Mouse (Mus musculus) lung, embryonic 15.5 days (tissue): Measurements from ENCODE around the gene Ksr1. TPM values are rescaled to one million over a fixed set of nuclear protein-coding genes. Genes with fewer than 3 reads are reported as not detected.

Experiments used
- ATAC-seq: fragments of 200-750 bp; cut with Nextera tagmentation; 2 replicates; pipeline ENCODE4 v1.8.0; 2017; ENCODE audit warnings: moderate number of reproducible peaks, borderline replicate concordance; ENCODE audit not compliant: low FRiP score, low TSS enrichment; ENCODE audit errors: extremely low read depth
- H3K27ac ChIP-seq: fragments of 300-500 bp; sonication (generic); 2 replicates; pipeline ENCODE4 v1.5.1; 2015; ENCODE audit warnings: moderate library complexity, mild to moderate bottlenecking, inconsistent platforms
- H3K27me3 ChIP-seq: fragments of 300-500 bp; sonication (generic); 2 replicates; pipeline ENCODE4 v1.6.1; 2015; ENCODE audit warnings: inconsistent platforms
- H3K36me3 ChIP-seq: fragments of 300-500 bp; sonication (generic); 2 replicates; pipeline ENCODE4 v1.6.1; 2015; ENCODE audit warnings: inconsistent platforms
- H3K4me1 ChIP-seq: fragments of 300-500 bp; sonication (generic); 2 replicates; pipeline ENCODE4 v1.6.1; 2015; ENCODE audit warnings: inconsistent platforms
- H3K4me2 ChIP-seq: fragments of 300-500 bp; sonication (generic); 2 replicates; pipeline ENCODE4 v1.6.1; 2015; ENCODE audit warnings: inconsistent platforms, mild to moderate bottlenecking, moderate library complexity
- H3K4me3 ChIP-seq: fragments of 300-500 bp; sonication (generic); 2 replicates; pipeline ENCODE4 v1.5.1; 2015; ENCODE audit warnings: mild to moderate bottlenecking, inconsistent platforms
- H3K9ac ChIP-seq: fragments of 300-500 bp; sonication (generic); 2 replicates; pipeline ENCODE4 v1.6.1; 2015; ENCODE audit warnings: inconsistent platforms
- H3K9me3 ChIP-seq: fragments of 300-500 bp; sonication (generic); 2 replicates; pipeline ENCODE4 v1.6.1; 2016; ENCODE audit warnings: inconsistent platforms
- WGBS: fragments of 180-500 bp; shearing (Covaris S2); methylation state at CpG from one replicate; pipeline ENCODE4 v1.1.7; 2015; 5-methylcytosine and 5-hydroxymethylcytosine counted together
- polyA plus RNA-seq: library from polyadenylated mRNA; unstranded; fragments of >200 nt; fragmentation: Nextera tagmentation; extraction: Ambion mirVana; gene quantifications from 2 replicates; pipeline ENCODE4 v1.2.1, GENCODE M21; 2015

Gene Ksr1
- polyA plus RNA-seq, 1 experiment from 2014 or later, result 2.8 TPM

DNA sequence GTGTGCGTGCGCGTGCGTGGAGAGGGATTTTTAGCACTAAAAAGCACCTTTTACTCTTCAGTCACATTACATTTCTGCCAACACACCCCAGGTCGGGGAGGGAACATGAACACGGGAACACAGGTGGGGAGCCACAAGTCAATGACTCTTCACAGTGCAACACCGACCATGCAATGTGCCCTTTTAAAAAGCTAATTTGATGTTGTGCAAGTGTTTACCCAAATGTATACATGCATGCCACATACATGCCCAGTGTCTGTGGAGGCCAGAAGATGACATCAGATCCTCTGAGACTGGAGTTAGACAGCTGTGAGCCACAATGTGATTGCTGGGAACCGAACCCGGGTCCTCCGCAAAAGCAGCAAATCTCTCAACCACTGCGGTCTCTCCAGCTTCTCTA lies 42.1 kb downstream of the Ksr1 start:
- H3K9ac ChIP-seq, result no peak overlapping the region
- 82% methylated on average over 11 of the region's 11 CpGs for WGBS
- H3K4me3 ChIP-seq, result no peak overlapping the region
- no peaks in the 10 kb centered on the region for H3K27me3 ChIP-seq
- no peak overlapping the region; the same call in 1 of the 2 replicates for H3K4me2 ChIP-seq
- H3K27ac ChIP-seq, result no peak overlapping the region
- no peaks in the 10 kb centered on the region for H3K9me3 ChIP-seq
- peaks cover 30% of the 10 kb centered on the region for H3K4me1 ChIP-seq
- no peak for ATAC-seq
- H3K36me3 ChIP-seq, result no peaks in the 10 kb centered on the region

DNA sequence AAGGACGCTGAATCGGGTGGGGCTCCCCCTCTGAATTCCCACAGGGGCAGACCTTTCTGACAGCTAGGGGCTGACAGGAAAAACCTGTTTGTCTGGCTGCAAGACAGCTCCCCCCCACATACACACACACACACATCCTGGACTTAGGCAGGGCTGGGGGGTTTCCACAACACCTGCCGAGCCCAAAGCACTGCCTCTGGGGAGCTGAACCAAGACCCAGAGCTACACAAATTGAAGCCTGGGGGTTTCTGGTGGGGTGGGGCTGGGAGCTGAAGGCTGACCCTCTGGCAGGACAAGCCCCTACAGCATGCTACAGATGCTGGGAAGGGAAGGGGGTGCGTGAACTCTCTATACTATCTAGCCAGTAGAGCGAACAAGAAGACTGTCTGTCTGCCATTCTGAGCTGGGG lies 42.7 kb downstream of the Ksr1 start:
- Histone ChIP-seq H3K9ac (no peak overlapping the region), H3K27ac (no peak overlapping the region), H3K4me3 (no peak overlapping the region), H3K9me3 (no peaks in the 10 kb centered on the region), H3K4me2 (peak overlapping the region; percentile 28; the same call in 1 of the 2 replicates), H3K36me3 (no peaks in the 10 kb centered on the region), H3K4me1 (peaks cover 36% of the 10 kb centered on the region), H3K27me3 (no peaks in the 10 kb centered on the region)
- 24% methylated on average over 5 of the region's 5 CpGs for WGBS
- ATAC-seq, result no peak

DNA sequence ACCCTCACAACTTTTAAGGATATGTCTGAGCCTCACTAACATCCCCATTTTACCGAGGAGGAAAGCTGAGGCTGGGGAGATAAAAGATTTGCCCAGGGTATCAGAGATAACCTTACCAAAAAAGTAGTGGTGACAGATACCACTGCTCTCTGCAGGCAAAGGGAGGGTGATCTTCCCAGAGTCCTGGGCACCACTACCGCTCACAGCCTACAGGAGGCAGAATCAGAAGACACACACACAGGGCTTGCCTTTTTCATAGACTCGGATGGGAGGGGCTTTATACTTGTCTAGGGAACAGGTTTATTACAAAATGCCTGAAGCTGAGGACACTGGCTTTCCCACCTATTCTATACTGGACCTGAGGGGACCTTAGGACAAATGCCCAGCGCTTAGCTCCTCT lies 43.9 kb downstream of the Ksr1 start:
- Histone ChIP-seq H3K9me3 (no peaks in the 10 kb centered on the region), H3K4me3 (no peak overlapping the region), H3K4me2 (no peak overlapping the region), H3K27ac (no peak overlapping the region), H3K36me3 (no peaks in the 10 kb centered on the region), H3K27me3 (no peaks in the 10 kb centered on the region), H3K4me1 (peaks cover 43% of the 10 kb centered on the region), H3K9ac (no peak overlapping the region)
- WGBS, result 66% methylated on average over 4 of the region's 4 CpGs
- ATAC-seq, result no peak

DNA sequence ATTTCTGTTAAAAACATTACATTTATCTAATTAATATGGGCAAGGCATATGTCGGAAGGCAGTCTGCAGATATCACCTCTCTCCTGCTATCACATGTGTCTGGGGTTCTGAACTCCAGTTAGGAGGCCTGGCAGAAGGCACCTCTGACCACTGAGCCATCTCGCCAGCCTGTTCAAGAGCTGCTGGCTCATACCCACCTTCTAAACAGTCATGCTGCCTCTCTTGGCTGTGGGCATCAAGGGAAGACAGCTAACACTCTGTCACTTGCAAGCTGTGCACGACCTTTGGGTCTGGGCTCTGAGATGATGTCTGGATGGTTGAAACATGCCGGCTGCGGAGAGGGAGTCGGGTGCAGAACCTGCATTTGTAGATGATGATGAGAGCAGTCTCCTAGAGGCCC lies 44.6 kb downstream of the Ksr1 start:
- ATAC-seq, result no peak
- Histone ChIP-seq H3K9me3 (no peaks in the 10 kb centered on the region), H3K4me3 (no peak overlapping the region), H3K9ac (no peak overlapping the region), H3K36me3 (no peaks in the 10 kb centered on the region), H3K27me3 (no peaks in the 10 kb centered on the region), H3K4me1 (peaks cover 50% of the 10 kb centered on the region), H3K4me2 (no peak overlapping the region), H3K27ac (no peak overlapping the region)
- WGBS, result 85% methylated on average over 6 of the region's 6 CpGs

DNA sequence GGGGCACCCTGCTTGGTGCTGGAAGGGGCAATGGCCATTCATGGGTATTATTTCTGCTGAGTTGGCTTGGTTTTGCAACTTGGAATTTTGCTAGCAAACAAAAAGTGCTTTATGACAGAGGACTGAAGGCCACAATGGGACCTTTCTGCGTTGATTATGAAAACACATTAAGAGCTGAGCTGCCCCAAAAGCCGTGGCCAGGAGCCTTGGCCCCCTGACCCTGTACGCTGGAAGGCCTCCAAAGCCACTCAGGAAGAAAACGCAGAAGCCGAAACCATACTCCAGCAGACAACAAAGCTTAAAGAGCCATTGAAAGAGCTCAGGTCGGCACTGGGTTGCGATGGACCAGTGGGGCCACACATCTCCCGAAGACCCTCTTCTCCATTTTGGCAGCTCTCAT lies 47.2 kb downstream of the Ksr1 start:
- no peak overlapping the region for H3K4me3 ChIP-seq
- H3K27ac ChIP-seq, result no peak overlapping the region
- H3K9ac ChIP-seq, result no peak overlapping the region
- no peaks in the 10 kb centered on the region for H3K9me3 ChIP-seq
- H3K36me3 ChIP-seq, result no peaks in the 10 kb centered on the region
- whole genome bisulfite sequencing, result 50% methylated on average over 8 of the region's 8 CpGs
- ATAC-seq, result no peak
- peaks cover 69% of the 10 kb centered on the region for H3K4me1 ChIP-seq
- no peaks in the 10 kb centered on the region for H3K27me3 ChIP-seq
- H3K4me2 ChIP-seq, result no peak overlapping the region

DNA sequence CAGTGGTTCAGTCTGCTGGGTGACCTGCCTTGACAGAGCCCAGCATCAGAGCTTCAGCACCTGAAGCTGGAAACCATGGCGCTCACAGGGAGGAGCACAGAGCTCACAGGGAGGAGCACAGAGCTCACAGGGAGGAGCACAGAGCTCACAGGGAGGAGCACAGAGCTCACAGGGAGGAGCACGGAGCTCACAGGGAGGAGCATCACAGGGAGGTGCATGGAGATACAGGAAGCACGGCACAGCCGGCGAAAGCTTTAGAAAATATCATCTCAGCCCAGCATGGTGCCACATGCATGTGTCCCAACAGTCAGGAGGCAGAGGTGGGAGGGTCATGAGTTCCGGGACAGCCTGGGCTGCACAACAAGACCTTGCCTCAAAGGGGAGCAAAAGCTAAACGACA lies 48.5 kb downstream of the Ksr1 start:
- H3K9me3 ChIP-seq, result no peaks in the 10 kb centered on the region
- no peak overlapping the region for H3K4me2 ChIP-seq
- 81% methylated on average over 7 of the region's 7 CpGs for WGBS
- H3K4me3 ChIP-seq, result no peak overlapping the region
- H3K27me3 ChIP-seq, result no peaks in the 10 kb centered on the region
- H3K36me3 ChIP-seq, result no peaks in the 10 kb centered on the region
- peaks cover 68% of the 10 kb centered on the region for H3K4me1 ChIP-seq
- no peak for ATAC-seq
- H3K27ac ChIP-seq, result no peak overlapping the region
- no peak overlapping the region for H3K9ac ChIP-seq

DNA sequence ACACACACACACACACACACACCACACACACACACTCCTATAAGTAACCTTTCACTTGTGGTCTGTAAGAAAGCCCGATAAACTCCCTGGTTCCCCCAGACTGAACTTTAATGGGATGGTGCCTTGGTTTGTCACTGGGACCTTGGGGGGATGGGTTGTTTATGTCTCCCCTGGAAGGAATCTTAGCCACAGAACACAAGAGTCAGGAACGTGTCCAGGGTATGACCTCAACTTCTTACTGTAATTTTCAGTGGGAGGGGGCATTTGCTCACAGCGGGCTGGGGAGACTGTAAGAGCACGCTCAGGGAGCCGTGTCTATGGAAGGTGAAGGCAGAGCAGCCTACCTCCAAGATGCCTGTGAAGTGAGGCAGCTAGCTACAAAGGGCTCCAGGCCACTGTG lies 49.5 kb downstream of the Ksr1 start:
- no peak overlapping the region for H3K9ac ChIP-seq
- no peaks in the 10 kb centered on the region for H3K9me3 ChIP-seq
- no peak overlapping the region for H3K4me3 ChIP-seq
- peak overlapping the region; percentile 97 for H3K27ac ChIP-seq
- peaks cover 63% of the 10 kb centered on the region for H3K4me1 ChIP-seq
- WGBS, result 39% methylated on average over 5 of the region's 5 CpGs
- no peak for ATAC-seq
- H3K27me3 ChIP-seq, result no peaks in the 10 kb centered on the region
- no peak overlapping the region for H3K4me2 ChIP-seq
- no peaks in the 10 kb centered on the region for H3K36me3 ChIP-seq

DNA sequence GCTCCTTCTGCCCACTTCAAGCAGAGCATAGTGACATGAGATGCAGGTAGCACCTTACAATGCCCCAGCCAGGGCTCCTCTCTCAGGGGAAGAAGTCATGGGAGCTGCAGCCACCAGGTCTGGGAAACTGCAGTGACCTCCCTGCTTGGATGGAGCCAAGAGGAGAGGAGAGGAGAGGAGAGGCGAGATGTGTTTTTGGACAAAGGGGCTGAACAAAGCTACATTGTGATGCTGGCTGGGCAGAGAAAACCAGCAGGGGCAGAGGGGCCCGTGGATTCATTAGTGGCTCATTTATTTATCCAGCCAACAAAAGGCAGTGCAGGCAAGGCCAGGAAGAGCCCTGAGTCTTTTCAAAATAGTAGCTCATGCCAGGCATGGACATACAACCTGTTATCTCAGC lies 50.5 kb downstream of the Ksr1 start:
- Histone ChIP-seq H3K4me2 (no peak overlapping the region), H3K27ac (peak overlapping the region; percentile 97), H3K27me3 (no peaks in the 10 kb centered on the region), H3K9me3 (no peaks in the 10 kb centered on the region), H3K36me3 (no peaks in the 10 kb centered on the region), H3K4me3 (no peak overlapping the region), H3K4me1 (peaks cover 63% of the 10 kb centered on the region), H3K9ac (no peak overlapping the region)
- WGBS, result 28% methylated on average over 2 of the region's 2 CpGs
- ATAC-seq, result no peak

DNA sequence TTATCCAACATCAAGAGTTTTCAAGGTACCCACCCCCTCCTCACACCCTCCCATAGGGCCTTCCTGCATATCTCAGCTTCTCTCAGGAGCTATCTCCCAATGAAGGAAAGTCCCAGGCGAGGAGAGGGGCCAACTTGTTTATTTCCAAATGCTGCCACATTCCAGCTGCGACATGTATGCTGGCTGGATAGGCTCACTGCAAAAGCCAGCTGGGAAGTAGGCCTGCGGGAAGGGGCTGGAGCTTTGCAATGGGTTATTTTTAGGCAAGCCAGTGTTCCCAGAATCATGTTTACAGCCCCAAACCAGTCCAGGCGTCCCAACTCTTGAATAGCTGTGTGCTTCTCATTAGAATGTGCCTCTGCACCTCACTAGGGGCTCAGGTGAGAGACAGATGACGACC lies 51.5 kb downstream of the Ksr1 start:
- no peak overlapping the region for H3K4me3 ChIP-seq
- H3K36me3 ChIP-seq, result no peaks in the 10 kb centered on the region
- ATAC-seq, result peak; percentile 78
- no peaks in the 10 kb centered on the region for H3K27me3 ChIP-seq
- peak overlapping the region; percentile 97 for H3K27ac ChIP-seq
- H3K4me2 ChIP-seq, result 0 out of 2 replicates have a peak overlapping the region, but pooled peaks have one; percentile 7
- peaks cover 64% of the 10 kb centered on the region for H3K4me1 ChIP-seq
- WGBS, result 41% methylated on average over 5 of the region's 5 CpGs
- H3K9me3 ChIP-seq, result no peaks in the 10 kb centered on the region
- no peak overlapping the region for H3K9ac ChIP-seq

DNA sequence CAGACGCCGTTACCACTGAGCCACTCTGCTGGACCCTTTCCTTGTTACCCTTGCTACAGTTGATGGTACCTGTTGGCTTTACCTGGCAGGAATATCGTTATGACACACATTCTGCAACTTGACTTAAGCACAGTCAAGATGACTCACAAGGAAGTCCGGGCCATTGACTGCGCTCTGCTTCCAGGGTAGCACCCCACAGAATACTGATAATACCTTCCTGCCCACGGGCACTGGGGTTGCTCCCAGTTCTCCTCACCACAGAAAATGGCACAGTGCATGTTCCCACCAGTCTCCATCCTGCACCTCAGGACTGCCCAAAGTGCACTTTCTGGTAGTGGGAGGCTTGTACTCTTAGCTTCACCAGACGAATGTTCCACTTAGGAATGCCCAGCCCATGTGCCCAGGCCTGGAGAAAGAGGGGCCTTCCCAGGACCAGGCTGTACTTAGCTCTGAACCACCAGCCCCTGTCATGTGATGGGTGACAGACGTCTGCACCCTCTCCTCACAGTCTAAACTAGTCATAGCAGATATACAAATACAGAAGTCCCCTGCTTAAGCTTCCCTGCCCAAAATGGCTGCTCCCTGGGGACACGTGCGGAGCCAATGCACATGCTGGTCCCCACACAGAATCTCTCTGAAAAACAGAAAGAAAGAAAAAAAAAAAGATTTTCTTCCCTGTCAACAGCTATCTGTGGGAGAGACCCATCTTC lies 52.1 kb downstream of the Ksr1 start:
- H3K4me3 ChIP-seq, result no peak overlapping the region
- peaks cover 65% of the 10 kb centered on the region for H3K4me1 ChIP-seq
- ATAC-seq, result peak; percentile 17; the same call in 1 of the 2 replicates
- no peaks in the 10 kb centered on the region for H3K36me3 ChIP-seq
- H3K27me3 ChIP-seq, result no peaks in the 10 kb centered on the region
- no peak overlapping the region for H3K4me2 ChIP-seq
- H3K9ac ChIP-seq, result no peak overlapping the region
- H3K27ac ChIP-seq, result peak overlapping the region; percentile 97
- no peaks in the 10 kb centered on the region for H3K9me3 ChIP-seq
- WGBS, result 68% methylated on average over 10 of the region's 10 CpGs

DNA sequence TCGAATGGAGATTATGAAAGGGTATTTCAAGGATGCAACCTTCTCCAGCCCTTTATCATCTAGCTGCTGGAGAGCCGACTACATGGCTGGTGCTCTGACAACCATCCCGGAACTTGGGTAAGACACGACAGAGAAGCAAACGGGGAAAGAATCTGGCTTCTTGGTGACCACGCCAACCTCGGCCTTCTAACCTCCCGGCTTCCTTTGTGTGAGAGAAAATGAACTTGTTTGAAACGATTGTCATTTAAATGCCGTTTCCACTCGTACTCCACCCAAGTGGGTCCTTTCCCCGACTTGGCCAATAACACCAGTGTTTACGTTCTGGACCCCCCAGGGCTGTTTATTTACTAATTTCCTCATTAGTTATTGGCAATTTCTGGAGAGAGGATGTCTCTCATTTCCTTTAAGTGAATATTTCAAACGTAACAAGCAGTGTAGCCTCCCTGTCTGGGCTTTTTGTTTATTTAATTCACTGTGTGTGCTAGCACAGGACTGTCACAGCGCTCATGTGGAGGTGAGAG lies 52.8 kb downstream of the Ksr1 start:
- 42% methylated on average over 15 of the region's 15 CpGs for WGBS
- Histone ChIP-seq H3K9ac (no peak overlapping the region), H3K4me1 (peaks cover 65% of the 10 kb centered on the region), H3K4me3 (no peak overlapping the region), H3K27ac (peak overlapping the region; percentile 97), H3K4me2 (no peak overlapping the region), H3K9me3 (no peaks in the 10 kb centered on the region), H3K27me3 (no peaks in the 10 kb centered on the region), H3K36me3 (no peaks in the 10 kb centered on the region)
- no peak for ATAC-seq

DNA sequence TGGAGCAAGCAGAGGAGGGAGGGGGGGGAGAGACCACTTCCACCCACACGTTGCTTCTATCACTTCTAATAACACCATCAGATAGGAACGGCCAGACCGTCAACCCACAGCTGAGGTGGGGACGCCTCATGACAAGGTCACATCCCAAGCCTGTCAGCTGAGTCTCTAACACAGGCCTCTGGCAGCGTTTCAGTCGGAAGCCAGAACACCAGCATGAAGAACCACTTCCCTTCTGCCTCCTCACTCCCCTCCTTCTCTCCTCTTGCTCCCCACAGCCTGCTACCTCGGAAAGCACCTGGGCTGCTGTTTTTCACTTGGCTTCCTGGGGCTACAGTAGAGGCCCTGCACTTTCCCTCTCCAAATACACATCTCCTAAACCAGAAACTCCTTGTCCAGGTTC lies 53.4 kb downstream of the Ksr1 start:
- H3K27ac ChIP-seq, result 0 out of 2 replicates have a peak overlapping the region, but pooled peaks have one; percentile 97
- no peaks in the 10 kb centered on the region for H3K36me3 ChIP-seq
- no peaks in the 10 kb centered on the region for H3K9me3 ChIP-seq
- H3K27me3 ChIP-seq, result no peaks in the 10 kb centered on the region
- peaks cover 68% of the 10 kb centered on the region for H3K4me1 ChIP-seq
- WGBS, result 35% methylated on average over 7 of the region's 7 CpGs
- ATAC-seq, result no peak
- H3K4me3 ChIP-seq, result no peak overlapping the region
- no peak overlapping the region for H3K4me2 ChIP-seq
- no peak overlapping the region for H3K9ac ChIP-seq
